Mouse (Mus musculus) cortical plate, adult 2 months (tissue): Measurements from ENCODE around the gene Bmpr1a.

Experiments used
- CTCF ChIP-seq: fragments of 200-500 bp; IDR thresholded peaks from 2 replicates; pipeline ENCODE4 v1.5.1; 2011; ENCODE audit warnings: mild to moderate bottlenecking, control low read depth, low read length; ENCODE audit not compliant: insufficient read depth; ENCODE audit errors: extremely low read depth
- POLR2A ChIP-seq: fragments of 200-500 bp; IDR thresholded peaks from 2 replicates; pipeline ENCODE4 v1.6.1; 2011; ENCODE audit warnings: mild to moderate bottlenecking, low read length, control low read depth; ENCODE audit not compliant: insufficient read depth; ENCODE audit errors: extremely low read depth

DNA sequence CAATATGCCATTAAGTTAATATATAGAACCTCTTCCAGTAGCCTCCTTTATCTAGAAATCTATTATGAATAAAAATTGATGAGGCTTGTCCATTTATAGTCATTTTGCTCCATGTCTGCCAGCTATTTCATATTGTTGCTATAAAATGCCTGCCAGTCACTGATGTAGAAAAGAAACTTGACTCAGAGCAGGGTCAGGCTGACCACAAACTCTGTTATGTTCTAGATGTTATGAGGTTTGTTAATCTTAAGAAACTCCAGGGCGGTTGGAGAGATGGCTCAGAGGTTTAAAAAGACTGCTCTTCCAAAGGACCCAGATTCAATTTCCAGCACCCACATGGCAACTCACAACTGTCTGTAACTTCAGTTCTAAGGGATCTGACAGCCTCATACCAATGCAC is 82.1 kb downstream of the Bmpr1a start:
- TF ChIP-seq CTCF (no peak), POLR2A (no peak)
